Mouse (Mus musculus) liver, adult 2 months (tissue): ENCODE results near the gene Mei1. TPM values are rescaled to one million over a fixed set of nuclear protein-coding genes. Genes with fewer than 3 reads are reported as not detected.
"Not testable (repeated sequence)": the region's sequence is repeated elsewhere in the genome, so short reads cannot be mapped to it uniquely, and the experiment has no call there.

ENCODE experiments used
- DNase-seq: peaks from one replicate; pipeline ENCODE4 v3.0.0-alpha.2; 2011; ENCODE audit warnings: low read depth, low spot score; ENCODE audit errors: extremely low read depth
- H3K27ac ChIP-seq: fragments of 200-500 bp; replicated peaks from 2 replicates; pipeline ENCODE4 v1.5.1; 2012; ENCODE audit warnings: low read depth, mild to moderate bottlenecking, control low read depth, inconsistent platforms, low read length; ENCODE audit not compliant: insufficient read depth
- H3K27me3 ChIP-seq: fragments of 200-500 bp; 2 replicates; pipeline ENCODE4 v1.6.1; 2012; ENCODE audit warnings: mild to moderate bottlenecking, moderate library complexity, low read length, inconsistent platforms; ENCODE audit not compliant: control insufficient read depth, insufficient read depth
- H3K36me3 ChIP-seq: fragments of 200-500 bp; 2 replicates; pipeline ENCODE4 v1.6.1; 2012; ENCODE audit warnings: low read length, inconsistent platforms; ENCODE audit not compliant: control insufficient read depth, insufficient read depth
- H3K4me1 ChIP-seq: fragments of 200-500 bp; 2 replicates; pipeline ENCODE4 v1.6.1; 2011; ENCODE audit warnings: low read length; ENCODE audit not compliant: control insufficient read depth, insufficient read depth
- H3K4me3 ChIP-seq: fragments of 200-500 bp; 2 replicates; pipeline ENCODE4 v1.5.1; 2011; ENCODE audit warnings: low read depth, mild to moderate bottlenecking, control low read depth, low read length, moderate library complexity; ENCODE audit not compliant: insufficient read depth
- H3K79me2 ChIP-seq: fragments of 200-500 bp; 2 replicates; pipeline ENCODE4 v1.6.1; 2012; ENCODE audit warnings: inconsistent platforms, mild to moderate bottlenecking, low read length, moderate library complexity; ENCODE audit not compliant: control insufficient read depth, insufficient read depth
- H3K9ac ChIP-seq: fragments of 200-500 bp; 2 replicates; pipeline ENCODE4 v1.6.1; 2012; ENCODE audit warnings: low read depth, mild to moderate bottlenecking, control low read depth, inconsistent platforms, low read length
- CTCF ChIP-seq: fragments of 200-500 bp; IDR thresholded peaks from 2 replicates; pipeline ENCODE4 v1.5.1; 2011; ENCODE audit warnings: low read depth, low read length, control low read depth
- POLR2A ChIP-seq: fragments of 200-500 bp; IDR thresholded peaks from 2 replicates; pipeline ENCODE4 v1.6.1; 2011; ENCODE audit warnings: low read length, control low read depth; ENCODE audit not compliant: insufficient read depth; ENCODE audit errors: extremely low read depth
- WGBS: fragments of 180-500 bp; shearing (Covaris S2); methylation state at CpG from one replicate; pipeline ENCODE4 v1.1.7; 2018; 5-methylcytosine and 5-hydroxymethylcytosine counted together
- polyA plus RNA-seq: library from polyadenylated mRNA; depleted of rRNA; stranded (reverse); fragments of >200 nt; gene quantifications from 2 replicates; pipeline ENCODE4 v1.2.3, GENCODE M21; 2012
- total RNA-seq: library from RNA; depleted of rRNA; stranded (reverse); fragments of >200 nt; gene quantifications from 2 replicates; pipeline ENCODE4 v1.2.3, GENCODE M21; 2014

The Mei1 gene
- total and polyA plus RNA-seq, 2 experiments, result not detected

DNA sequence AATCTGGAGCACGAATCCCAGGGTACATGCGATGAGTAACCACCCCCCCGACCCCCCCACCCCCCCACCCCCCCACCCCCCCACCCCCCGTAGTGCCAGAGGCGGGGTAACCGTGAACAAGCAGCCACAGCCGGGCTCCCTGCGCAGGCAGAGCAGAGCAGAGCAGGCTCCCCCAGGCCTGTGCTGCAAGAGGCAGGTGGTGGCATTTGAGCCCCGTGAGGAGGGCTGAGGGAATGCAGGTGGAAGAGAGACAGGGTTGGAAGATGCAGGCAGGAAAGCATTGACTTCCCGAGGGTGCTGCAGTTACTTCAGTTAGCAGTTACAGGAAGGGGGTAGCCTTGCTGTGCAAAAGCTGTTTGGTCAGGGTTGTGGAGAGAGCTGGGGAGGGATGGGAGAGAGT is 17.5 kb downstream of the Mei1 start:
- no peak for TF ChIP-seq CTCF
- no peak for TF ChIP-seq POLR2A
- Histone ChIP-seq H3K4me1 (no peaks in the 10 kb centered on the region), H3K4me3 (no peak overlapping the region), H3K79me2 (no peaks in the 10 kb centered on the region), H3K27ac (no peak overlapping the region), H3K9ac (no peak overlapping the region), H3K36me3 (no peaks in the 10 kb centered on the region), H3K27me3 (no peaks in the 10 kb centered on the region)
- no peak for DNase-seq
- 15% methylated on average over 10 of the region's 10 CpGs for WGBS

DNA sequence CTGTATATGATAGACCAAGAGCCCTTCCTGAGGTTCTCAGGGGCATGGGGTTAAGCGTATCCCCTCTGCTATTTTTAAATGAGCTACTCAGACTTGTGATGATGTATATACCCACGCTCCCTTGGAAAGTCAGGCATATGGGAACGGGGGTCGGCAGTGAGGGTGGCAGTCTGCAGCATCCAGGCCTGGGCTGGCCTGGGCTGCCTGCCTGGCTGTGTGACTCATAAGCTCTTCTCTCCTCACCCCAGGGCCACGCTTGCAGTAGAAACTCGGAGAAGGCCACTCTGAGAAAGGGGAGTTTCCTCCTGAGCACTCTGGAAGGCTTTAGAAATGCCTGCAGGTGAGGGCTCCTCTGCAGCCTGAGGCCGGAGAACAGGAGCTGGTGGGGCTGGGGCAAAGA is 21.3 kb downstream of the Mei1 start:
- TF ChIP-seq POLR2A (no peak), CTCF (no peak)
- no peaks in the 10 kb centered on the region for H3K4me1 ChIP-seq
- no peak for DNase-seq
- no peaks in the 10 kb centered on the region for H3K79me2 ChIP-seq
- 75% methylated on average over 7 of the region's 7 CpGs for WGBS
- no peak overlapping the region for H3K4me3 ChIP-seq
- H3K36me3 ChIP-seq, result no peaks in the 10 kb centered on the region
- H3K27ac ChIP-seq, result no peak overlapping the region
- H3K9ac ChIP-seq, result no peak overlapping the region
- H3K27me3 ChIP-seq, result 0 out of 2 replicates have a peak, but pooled peaks cover 2% of the 10 kb centered on the region

DNA sequence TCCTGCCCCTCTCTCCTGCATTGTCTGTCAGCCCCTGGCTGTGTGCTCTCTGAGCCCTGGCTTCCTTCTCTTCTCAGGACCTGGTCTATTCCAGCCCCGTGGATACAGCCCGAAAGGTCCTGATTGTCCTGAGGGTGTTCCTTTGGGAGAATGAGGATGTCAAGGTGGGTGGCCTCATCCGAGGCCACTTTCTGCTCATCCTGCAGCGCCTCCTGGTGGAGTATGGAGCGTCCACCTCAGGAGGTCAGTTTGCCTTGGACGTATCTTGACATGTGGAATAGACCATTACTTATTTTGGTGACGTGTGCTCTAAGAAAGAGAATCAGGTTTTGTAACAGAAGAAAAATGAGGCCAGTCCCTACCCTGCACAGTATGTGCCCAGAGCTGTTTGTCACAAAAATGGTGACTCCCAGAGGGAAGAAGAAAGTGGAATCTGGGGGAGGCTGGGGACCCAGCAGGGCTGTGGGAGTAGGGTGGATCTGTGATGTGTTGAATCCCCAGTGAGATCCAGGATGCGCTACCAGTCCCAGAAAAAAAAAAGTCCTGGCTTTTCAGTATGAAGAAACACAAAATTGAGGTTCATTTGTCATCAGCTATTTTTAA is 37.3 kb downstream of the Mei1 start:
- no peaks in the 10 kb centered on the region for H3K27me3 ChIP-seq
- H3K27ac ChIP-seq, result no peak overlapping the region
- no peaks in the 10 kb centered on the region for H3K4me1 ChIP-seq
- 34% methylated on average over 8 of the region's 8 CpGs for WGBS
- H3K4me3 ChIP-seq, result no peak overlapping the region
- H3K79me2 ChIP-seq, result no peaks in the 10 kb centered on the region
- no peak for DNase-seq
- no peak overlapping the region for H3K9ac ChIP-seq
- no peaks in the 10 kb centered on the region for H3K36me3 ChIP-seq
- TF ChIP-seq POLR2A (no peak), CTCF (peak; percentile 75)

DNA sequence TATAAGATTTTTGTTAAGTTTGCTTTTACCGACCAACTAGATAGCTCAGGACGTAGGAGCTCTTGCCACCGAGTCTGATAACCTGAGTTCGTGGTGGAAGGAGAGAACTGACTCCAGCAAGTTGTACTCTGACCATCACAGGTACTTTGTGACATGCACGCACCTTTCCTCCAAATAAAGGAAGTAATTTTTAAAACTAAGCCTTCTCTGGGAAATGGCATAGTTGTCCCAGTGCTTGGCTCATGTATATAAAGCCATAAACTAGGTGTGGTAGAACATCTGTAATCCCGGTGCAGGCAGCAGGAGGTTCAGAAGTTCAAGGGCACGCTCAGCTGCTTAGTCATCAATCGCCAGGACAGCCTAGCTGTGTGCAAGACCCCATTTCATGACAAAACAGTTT is 50.7 kb downstream of the Mei1 start:
- no peaks in the 10 kb centered on the region for H3K36me3 ChIP-seq
- no peaks in the 10 kb centered on the region for H3K4me1 ChIP-seq
- no peak for TF ChIP-seq CTCF
- no peak for TF ChIP-seq POLR2A
- 85% methylated on average over 8 of the region's 8 CpGs for WGBS
- no peak overlapping the region for H3K9ac ChIP-seq
- no peak overlapping the region for H3K4me3 ChIP-seq
- no peak overlapping the region for H3K27ac ChIP-seq
- no peaks in the 10 kb centered on the region for H3K27me3 ChIP-seq
- H3K79me2 ChIP-seq, result no peaks in the 10 kb centered on the region
- no peak for DNase-seq

DNA sequence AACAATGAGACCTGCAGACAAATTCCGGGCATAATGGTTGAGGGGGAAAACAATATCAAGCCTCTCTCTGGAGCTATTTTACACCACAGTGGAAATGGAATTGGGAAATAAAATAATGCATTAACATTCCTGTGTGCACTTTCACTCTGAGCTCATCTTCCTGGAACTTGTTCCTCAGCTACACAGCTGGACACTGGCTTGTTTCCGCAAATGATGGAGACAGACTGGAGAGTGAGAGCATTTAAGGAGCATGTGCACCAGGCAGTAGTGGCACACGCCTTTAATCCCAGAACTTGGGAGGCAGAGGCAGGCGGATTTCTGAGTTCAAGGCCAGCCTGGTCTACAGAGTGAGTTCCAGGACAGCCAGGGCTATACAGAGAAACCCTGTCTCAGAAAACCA is 56.9 kb downstream of the Mei1 start:
- H3K36me3 ChIP-seq, H3K27ac ChIP-seq, H3K79me2 ChIP-seq, H3K4me1 ChIP-seq, H3K27me3 ChIP-seq, H3K9ac ChIP-seq, H3K4me3 ChIP-seq, DNase-seq: not testable (repeated sequence)
- 84% methylated on average over 4 of the region's 4 CpGs for WGBS

DNA sequence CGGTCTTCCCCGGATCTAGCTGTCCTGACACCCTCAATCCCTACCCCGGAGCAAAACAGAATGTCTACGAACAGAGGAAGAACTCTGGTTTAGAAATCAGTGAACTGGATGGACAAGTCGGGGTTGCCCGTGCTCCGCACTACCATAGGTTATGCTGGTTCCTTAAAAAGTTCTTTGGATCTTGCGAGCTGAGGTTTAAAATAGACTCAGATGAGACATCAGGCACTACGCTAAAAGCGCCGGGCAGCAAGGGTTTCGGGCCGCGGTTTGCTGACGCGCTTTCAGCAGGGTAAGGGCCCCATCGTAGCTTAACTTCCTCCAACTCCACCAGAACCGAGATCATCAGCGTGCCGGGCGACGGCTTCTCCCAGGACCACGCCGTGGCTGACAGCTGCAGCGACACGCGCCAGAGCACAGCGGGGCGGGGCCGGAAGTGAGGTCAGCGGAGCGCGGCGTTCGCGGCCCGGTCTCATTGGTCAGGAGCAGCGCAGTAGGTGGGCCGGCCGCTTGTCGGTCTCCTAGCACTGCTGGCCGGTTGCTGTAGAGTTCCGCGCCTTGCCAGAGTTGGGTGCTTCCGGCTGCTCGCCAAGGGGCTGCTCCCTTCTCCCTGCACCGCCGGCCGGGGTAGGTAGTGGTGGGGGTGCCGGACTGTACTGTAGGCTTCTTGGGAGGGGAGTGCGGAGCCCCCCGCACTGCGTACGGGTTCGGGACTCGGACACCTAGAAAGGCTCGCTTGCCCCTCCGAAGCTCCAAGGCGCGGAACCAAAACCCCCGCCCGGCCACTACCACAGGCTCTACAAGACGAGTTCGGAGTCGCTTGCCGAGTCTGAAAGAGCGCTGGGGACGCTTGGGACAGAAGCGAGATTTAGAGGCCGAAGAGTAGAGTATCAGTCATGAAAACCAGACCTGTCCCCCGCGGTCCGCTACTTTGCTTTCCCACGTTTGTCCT is 57.9 kb downstream of the Mei1 start, which contains the start of gene Ccdc134:
Gene Ccdc134, plus strand, starts transcription at position 497 of the 949 bp plus-strand sequence.
- Histone ChIP-seq H3K27me3 (no peaks in the 10 kb centered on the region), H3K36me3 (no peaks in the 10 kb centered on the region), H3K4me3 (peak within 1 kb of the TSS; percentile 92), H3K79me2 (no peaks in the 10 kb centered on the region), H3K27ac (peak within 1 kb of the TSS; percentile 64), H3K9ac (peak within 1 kb of the TSS; percentile 92), H3K4me1 (peaks cover 2% of the 10 kb centered on the region; the same call in 1 of the 2 replicates)
- under 1% methylated on average over 73 of the region's 74 CpGs for WGBS
- TF ChIP-seq POLR2A (0 out of 2 replicates have a peak, but pooled peaks have one; percentile 49), CTCF (no peak)
- DNase-seq, result peak; percentile 80
